Mouse (Mus musculus) urinary bladder, adult 18-20 months (tissue): ENCODE data around the gene Dirc2.

ENCODE experiments used
- DNase-seq, 2 experiments: peaks; one replicate each; pipeline ENCODE4 v3.0.0; 2022; ENCODE audit warnings: low spot score in 2 of 2, mixed read lengths in 2 of 2

Dirc2 gene

DNA sequence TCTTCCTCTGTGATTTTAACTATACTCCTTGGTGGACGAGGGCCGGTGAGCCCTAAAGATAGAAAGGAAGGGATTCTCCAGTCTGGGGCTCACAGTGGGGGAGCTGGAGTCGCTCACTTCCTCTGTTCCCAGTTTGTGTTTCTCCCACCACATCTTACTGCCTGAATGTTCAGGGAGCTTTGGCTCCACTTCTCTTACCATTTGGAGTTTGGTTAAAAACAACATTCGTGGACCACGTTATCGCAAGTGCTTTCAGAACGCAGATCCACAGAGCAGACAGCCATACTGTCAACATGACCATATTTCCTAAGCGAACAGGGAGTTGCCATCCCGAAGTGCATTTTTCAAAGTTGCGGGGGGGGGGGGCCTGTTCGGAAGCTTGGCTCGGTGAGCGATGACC lies 84.1 kb downstream of the Dirc2 start:
- DNase-seq = no peak

DNA sequence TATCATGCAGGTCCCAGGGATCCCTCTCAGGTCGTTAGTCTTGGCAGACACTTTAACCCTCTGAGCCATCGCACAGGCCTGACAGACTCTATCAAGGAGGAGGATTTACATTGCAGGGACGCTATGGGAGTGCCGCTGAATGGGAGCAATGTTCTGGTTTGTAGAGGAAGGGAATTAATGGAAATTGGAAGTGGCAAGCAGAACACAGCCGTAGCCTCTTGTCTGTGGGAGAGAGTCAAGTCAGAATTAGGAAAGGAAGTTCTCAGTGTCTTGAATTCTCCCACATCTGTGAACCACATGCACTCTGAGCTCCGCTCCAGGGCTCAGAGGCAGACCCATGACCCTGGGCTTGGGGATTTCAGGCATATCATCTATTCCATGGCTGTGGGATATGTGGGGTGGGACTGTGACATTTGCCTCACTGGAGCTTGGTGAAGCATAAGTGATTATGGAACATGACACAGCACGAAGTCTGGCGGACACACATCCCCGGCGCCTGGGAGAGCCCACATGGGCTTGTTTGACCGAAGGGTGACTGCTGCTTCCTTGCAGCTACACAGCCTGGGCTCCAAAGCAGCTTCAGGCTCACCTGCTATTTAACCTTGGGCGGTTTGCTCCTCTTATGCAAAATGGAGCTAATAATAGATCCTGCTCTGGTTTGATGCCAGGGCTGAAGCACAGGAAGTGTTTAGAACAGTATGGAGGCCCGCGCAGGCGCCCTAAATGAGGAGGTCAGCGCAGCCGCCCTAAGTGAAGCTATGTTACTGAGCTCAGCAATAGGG lies 87.6 kb downstream of the Dirc2 start:
- DNase-seq = no peak

- DNase-seq = no peak
These were observed 90.7 kb downstream of the Dirc2 start for GRCm38 (mm10) chr16:35678476-35678875.

DNA sequence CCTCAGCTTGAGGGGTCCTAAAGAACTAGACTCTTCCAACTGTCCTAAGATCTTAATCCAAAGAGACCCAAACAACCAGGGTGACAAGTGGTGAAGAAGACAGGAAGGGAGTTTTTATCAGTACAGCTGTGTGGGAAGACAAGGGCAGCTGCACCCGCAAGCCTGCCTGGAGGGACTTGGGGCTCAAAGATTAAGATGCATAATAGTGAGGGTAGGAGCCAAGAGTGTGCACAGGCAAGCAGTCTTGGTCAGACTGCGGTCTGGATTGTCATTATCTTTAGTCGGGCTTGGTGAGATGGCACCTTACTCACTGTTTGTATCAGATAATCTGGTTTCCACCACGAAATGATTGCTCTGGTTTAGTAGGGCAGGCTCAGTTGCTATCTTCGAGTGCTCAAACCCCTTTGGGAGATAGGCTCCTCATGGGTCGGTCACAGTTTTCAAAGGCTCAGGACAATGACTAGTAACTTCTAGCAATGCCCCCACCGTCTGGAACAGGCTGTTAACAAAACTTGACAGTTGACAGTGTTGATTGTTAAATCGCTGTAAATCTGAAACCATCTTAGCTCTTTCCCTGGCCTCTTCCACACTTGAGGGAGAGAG lies 91.5 kb downstream of the Dirc2 start:
- DNase-seq = no peak

DNA sequence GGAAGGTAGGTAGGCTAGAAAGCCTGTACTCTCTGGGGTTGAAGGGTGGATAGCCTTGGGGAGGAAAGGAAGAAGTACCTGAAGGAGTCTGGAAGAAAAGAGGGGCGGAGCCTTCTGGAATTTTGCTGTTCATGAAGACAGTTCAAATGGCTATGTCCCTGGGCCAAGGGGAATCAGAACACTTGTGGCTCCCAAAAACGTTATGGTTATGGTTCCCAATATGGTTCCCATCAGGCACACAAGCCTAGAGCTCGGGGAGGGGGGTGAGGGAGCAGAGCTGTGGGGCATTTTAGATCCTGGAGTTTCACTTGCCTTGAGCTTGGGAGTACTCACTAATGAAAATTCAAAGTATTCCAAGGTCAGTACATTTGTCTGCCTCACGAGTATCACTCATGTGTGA lies 104.3 kb downstream of the Dirc2 start:
- DNase-seq = no peak

DNA sequence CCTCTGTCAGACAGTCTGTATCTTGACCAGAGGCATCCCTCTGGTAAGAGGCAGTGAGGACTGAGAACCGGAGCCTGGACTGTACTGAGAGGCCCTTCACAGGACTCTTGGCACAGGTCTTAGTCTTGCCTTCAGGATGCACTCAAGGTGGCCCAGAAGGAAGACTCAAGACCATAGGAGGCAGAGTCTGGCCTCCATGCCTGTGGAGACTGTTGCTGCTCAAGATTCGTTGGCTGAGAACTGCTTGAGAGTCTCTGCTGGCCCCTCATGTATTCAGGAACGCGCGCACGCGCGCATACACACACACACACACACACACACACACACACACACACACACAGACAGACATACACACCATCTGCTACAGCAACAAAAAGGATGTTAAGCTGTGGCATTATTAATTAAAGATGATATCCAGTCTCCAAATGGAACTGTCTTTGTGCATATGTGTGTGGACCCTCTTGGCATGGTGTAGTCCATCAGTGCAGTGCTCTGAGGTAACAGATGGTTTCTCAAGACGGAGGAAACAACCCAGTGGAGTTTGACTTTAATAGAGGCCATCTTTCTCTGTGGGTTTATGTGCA lies 105.2 kb downstream of the Dirc2 start:
- no peak for DNase-seq

- DNase-seq = peak in 1 of 2 experiments; percentile 7
These were observed 108.9 kb downstream of the Dirc2 start for GRCm38 (mm10) chr16:35660222-35660621.

GRCm38 (mm10) chr16:35653951-35654350 lies 115.2 kb downstream of the Dirc2 start:
- no peak for DNase-seq

GRCm38 (mm10) chr16:35652706-35653105 lies 116.5 kb downstream of the Dirc2 start:
- no peak for DNase-seq

DNA sequence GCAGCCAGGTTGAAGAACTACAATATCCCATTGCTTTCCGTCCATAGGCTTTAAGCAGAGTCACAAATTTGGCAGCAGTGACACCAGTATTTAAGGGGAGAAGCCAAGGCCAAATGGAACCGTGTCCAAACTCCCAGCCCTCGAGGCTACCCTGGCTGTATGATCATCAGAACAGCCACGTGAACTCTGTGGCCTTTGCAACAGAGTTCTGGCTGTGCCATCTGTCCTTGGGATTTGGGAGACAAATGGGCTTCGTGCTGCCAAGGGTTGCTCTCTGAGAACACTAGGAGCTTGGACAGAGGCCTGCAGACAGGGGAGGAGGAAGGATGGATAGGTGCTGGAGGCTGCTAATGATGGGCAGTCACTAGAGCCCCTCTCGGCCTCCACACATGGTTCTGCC lies 117.0 kb downstream of the Dirc2 start:
- no peak for DNase-seq

GRCm38 (mm10) chr16:35648862-35649261 lies 120.3 kb downstream of the Dirc2 start:
- no peak for DNase-seq
